Mouse (Mus musculus) liver, adult 2 months (tissue): Measurements from ENCODE around the gene Dydc1.

ENCODE experiments used
- CTCF ChIP-seq: fragments of 200-500 bp; IDR thresholded peaks from 2 replicates; pipeline ENCODE4 v1.5.1; 2011; ENCODE audit warnings: low read depth, low read length, control low read depth
- POLR2A ChIP-seq: fragments of 200-500 bp; IDR thresholded peaks from 2 replicates; pipeline ENCODE4 v1.6.1; 2011; ENCODE audit warnings: low read length, control low read depth; ENCODE audit not compliant: insufficient read depth; ENCODE audit errors: extremely low read depth

- no peak for TF ChIP-seq POLR2A
- no peak for TF ChIP-seq CTCF
These were observed 29.6 kb downstream of the Dydc1 start for GRCm38 (mm10) chr14:41102269-41102668.
